Mouse (Mus musculus): ENCODE data around the gene Ednra. TPM values are rescaled to one million over a fixed set of nuclear protein-coding genes. Genes with fewer than 3 reads are reported as not detected.
A peak's percentile ranks its signal among the peaks of the same experiment; 100 is the strongest.

The Ednra gene
- polyA plus RNA-seq (2016; fragmentation: Nextera tagmentation; extraction: Ambion mirVana): 49.3 and 68.9 TPM in 2 replicates

DNA sequence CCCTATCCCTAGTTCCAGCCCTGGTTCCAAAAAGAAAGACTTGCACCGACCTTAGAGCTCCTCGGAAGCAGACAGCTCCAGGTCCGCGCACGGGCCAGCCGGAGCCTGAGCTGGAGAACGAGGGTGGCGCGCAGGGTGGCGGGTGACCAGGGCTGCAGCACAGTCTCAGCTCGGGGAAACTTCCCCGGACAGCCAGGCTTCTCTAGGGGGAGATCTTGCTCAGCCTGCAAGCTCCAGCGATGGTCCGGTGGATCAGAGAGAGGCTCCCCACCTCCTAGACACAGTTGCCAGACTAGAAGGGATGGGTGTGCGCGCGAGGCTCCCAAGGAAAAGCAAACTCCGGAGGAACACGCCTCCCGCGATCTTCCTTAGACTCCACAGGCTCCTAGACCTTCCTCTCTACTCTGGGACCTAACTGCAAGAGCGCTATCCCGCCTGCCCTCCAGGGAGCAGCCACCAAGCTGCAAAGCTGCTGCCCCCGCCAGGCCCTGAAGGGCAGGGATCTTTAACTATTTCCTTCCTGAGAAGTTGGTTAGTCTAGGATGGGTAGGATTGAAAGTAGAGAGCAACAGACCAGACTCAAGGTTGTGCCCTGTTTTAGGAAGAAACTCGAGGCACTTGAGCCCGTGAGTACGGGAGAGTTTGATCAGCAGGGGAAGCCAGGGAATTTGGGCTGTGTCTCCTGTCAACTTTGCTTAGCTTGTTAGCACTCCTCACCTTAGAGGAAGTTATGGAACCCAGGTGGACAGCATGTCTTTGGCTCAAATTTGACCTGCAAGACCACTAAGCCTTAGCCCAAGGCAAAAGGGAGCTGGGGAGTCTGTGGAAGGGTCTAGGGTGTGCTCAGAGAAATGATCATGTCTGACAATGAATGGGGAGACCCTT lies at the start of gene Ednra:
Ednra (minus strand) TSS at position 419 of the 885 bp plus-strand sequence.
- H3K27me3 ChIP-seq (ENCODE audit: low read depth, poor library complexity, severe bottlenecking): no peaks in the 10 kb centered on the region

DNA sequence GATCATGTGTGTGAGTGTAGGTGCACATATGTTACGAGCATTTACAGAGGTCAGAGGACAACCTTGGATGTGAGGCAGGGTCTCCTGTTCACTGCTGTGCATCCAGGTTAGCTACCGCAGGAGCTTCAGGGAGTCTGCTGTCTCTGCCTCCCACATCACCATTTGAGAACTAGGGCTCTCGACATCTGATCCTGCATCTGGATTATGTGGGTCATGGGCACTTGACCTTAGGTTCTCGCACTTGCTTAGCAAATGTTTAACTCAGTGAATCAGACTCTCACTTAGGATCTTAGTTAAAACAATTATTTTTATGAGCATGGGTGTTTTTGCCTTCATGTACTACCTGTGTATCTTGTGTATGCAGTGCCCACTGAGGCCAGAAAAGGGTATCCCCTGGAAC lies 49.6 kb upstream of the Ednra start:
- Histone ChIP-seq H3K27me3 (ENCODE audit: low read depth, poor library complexity, severe bottlenecking) (no peaks in the 10 kb centered on the region), H3K4me1 (peaks cover 21% of the 10 kb centered on the region), H3K36me3 (no peaks in the 10 kb centered on the region), H3K27ac (no peak overlapping the region), H3K4me3 (no peak overlapping the region), H3K9me3 (replicated peaks) (no peaks in the 10 kb centered on the region)
- 39% methylated on average over 4 of the region's 4 CpGs for WGBS
- peak; percentile 27 for DNase-seq (ENCODE audit: low spot score)

More for the DNA sequence above, at the start of gene Ednra:
- H3K9me3 ChIP-seq (replicated peaks): no peaks in the 10 kb centered on the region
- peak within 1 kb of the TSS; percentile 83 for H3K4me3 ChIP-seq
- H3K27ac ChIP-seq: peak within 1 kb of the TSS; percentile 98
- H3K4me1 ChIP-seq: peaks cover 67% of the 10 kb centered on the region
- H3K36me3 ChIP-seq: peaks cover 21% of the 10 kb centered on the region
- WGBS: under 1% methylated on average over 27 of the region's 27 CpGs
- peak; percentile 81 for DNase-seq (ENCODE audit: low spot score)

DNA sequence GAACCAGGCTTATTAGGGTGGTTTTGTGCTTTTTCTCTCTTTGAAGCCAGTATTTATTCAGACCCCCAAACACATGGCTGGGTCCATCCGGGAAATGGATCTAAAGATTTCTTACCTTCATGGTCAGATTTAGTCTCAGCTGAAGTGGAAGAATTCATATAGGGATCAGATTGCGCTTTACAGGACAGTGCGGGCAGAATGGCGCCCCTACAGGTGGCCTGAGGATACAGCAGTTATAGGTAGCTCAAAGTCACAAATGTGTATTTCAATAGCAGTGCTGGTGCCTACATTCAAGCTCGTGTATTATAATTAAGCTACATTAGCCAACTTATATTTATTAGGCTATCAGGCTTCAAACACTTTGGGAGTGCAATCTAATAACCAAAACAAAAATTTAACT lies 49.0 kb upstream of the Ednra start:
- Histone ChIP-seq H3K4me1 (peaks cover 21% of the 10 kb centered on the region), H3K27me3 (ENCODE audit: low read depth, poor library complexity, severe bottlenecking) (no peaks in the 10 kb centered on the region), H3K27ac (no peak overlapping the region), H3K9me3 (replicated peaks) (no peaks in the 10 kb centered on the region), H3K4me3 (no peak overlapping the region), H3K36me3 (no peaks in the 10 kb centered on the region)
- peak; percentile 31 for DNase-seq (ENCODE audit: low spot score)
- WGBS: 66% methylated on average over 5 of the region's 5 CpGs

DNA sequence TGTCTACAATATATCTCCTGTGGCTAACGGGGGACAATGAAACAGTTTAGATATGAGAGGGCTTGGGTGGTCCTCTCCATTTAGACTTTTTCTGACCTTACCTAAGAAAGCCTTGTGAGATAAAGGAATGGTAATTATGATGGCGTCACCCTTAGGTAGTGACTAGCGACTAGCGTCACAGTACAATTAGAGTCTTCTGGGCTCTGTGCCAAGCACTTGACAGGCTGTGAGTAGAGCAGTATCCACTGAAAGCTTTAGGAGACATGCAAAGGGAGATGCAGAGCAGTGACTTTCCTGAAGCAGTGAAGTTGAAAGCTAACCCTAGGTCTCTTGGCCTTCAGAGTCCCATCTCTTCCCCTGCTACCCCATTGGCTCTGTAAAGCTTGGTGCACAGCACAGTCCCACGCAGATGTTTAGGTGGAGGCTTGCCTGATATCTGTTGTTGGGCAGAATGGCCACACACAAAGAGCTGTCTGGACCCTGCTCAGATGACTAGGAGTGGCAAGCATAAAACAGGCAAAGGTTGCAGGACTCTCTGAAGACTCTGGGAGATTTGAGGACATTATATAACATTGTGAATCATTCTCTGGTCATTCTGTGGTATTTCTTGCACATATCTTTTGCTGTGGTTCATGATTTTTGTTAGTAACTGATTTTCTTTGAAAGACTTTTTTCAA lies 48.1 kb upstream of the Ednra start:
- peak; percentile 26 for DNase-seq (ENCODE audit: low spot score)
- H3K9me3 ChIP-seq (replicated peaks): no peaks in the 10 kb centered on the region
- H3K36me3 ChIP-seq: no peaks in the 10 kb centered on the region
- H3K27me3 ChIP-seq (ENCODE audit: low read depth, poor library complexity, severe bottlenecking): no peaks in the 10 kb centered on the region
- H3K27ac ChIP-seq: no peak overlapping the region; the same call in 1 of the 2 replicates
- no peak overlapping the region for H3K4me3 ChIP-seq
- 79% methylated on average over 5 of the region's 5 CpGs for WGBS
- H3K4me1 ChIP-seq: peaks cover 21% of the 10 kb centered on the region

DNA sequence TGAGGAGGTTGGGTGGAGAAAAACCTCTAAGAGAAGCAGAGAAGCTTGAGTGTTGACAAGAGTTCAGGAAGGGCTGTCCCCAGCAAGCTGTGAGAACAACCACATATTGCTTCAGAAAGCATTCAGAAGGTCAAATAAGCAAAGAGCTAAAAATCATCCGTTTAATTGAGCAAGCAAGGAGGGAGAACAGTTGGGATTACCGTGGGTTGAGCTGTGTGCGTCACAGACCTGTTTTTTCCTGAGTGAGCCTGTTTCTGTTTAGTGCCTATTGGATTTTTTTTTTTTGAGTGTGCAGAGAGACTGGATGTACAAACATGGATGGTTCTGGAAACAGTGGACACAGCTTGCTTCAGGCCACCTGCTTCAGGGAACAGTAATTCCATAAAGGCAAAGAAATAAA lies 46.7 kb upstream of the Ednra start:
- H3K36me3 ChIP-seq: no peaks in the 10 kb centered on the region
- H3K4me3 ChIP-seq: no peak overlapping the region
- peak; percentile 10 for DNase-seq (ENCODE audit: low spot score)
- H3K27ac ChIP-seq: no peak overlapping the region
- peaks cover 21% of the 10 kb centered on the region for H3K4me1 ChIP-seq
- H3K27me3 ChIP-seq (ENCODE audit: low read depth, poor library complexity, severe bottlenecking): no peaks in the 10 kb centered on the region
- whole genome bisulfite sequencing: 89% methylated on average over 3 of the region's 3 CpGs
- H3K9me3 ChIP-seq (replicated peaks): no peaks in the 10 kb centered on the region

DNA sequence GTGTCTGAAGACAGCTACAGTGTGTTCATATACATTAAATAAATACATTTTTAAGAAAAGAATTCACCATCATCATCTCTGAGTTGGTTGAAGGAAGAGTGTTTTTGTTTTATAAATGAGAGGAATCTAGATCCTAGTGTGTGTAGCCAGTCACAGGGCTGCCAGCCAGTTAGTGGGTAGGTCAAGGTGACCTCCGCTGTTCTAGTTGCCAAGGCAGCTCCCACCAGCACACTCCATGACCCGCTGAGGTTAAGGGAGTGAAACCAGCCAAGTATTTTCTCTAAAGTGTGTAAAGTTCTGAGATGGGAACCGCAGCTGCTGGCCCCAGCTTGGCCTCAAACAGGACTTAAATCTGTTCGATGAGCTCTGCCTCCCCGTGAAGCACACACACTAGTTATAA lies 44.7 kb upstream of the Ednra start:
- Histone ChIP-seq H3K9me3 (replicated peaks) (no peaks in the 10 kb centered on the region), H3K4me3 (no peak overlapping the region), H3K27me3 (ENCODE audit: low read depth, poor library complexity, severe bottlenecking) (no peaks in the 10 kb centered on the region), H3K36me3 (no peaks in the 10 kb centered on the region), H3K27ac (no peak overlapping the region), H3K4me1 (peaks cover 11% of the 10 kb centered on the region)
- no peak for DNase-seq (ENCODE audit: low spot score)
- 95% methylated on average over 5 of the region's 5 CpGs for WGBS

DNA sequence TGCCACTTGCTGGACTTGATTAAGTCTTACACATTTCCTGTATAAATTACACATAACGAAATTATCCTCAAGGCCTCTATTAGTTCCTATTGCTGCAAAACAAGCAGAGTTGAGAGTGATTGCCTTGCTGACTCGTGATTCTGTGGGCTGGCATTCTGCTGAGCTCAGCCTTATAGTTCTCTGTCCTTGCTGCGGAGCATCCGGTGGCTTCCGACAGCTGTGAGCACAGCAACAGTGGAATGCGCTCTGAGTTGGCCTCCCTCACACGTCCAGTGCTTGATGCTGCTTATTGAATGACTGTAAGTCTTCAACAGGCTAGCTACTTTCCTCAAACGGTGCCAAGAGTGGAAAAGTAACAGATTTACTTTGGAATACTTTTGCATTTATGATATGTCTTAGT lies 40.0 kb upstream of the Ednra start:
- Histone ChIP-seq H3K4me1 (peaks cover 3% of the 10 kb centered on the region; the same call in 1 of the 2 replicates), H3K4me3 (no peak overlapping the region), H3K9me3 (replicated peaks) (no peaks in the 10 kb centered on the region), H3K27me3 (ENCODE audit: low read depth, poor library complexity, severe bottlenecking) (no peaks in the 10 kb centered on the region), H3K27ac (no peak overlapping the region), H3K36me3 (no peaks in the 10 kb centered on the region)
- 82% methylated on average over 8 of the region's 8 CpGs for WGBS
- no peak for DNase-seq (ENCODE audit: low spot score)

DNA sequence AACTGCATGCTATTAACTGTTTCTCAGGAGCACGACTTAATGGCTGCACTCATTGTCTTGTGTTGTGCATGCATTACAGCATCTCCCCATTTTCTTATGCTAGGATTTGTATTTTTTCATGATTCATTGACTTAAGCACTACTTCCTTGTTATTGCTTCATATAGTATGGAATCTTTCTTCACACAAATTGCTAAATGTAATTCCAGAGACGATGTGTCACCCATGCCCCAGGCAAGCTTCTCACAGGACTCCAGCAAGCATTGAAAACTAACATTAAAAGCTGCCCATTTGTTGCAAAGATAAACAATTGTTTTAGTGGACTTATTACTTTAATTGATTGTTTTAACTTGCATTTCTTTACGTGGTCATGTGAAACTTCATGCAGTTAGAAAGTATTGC lies 38.7 kb upstream of the Ednra start:
- H3K36me3 ChIP-seq: no peaks in the 10 kb centered on the region
- H3K27ac ChIP-seq: no peak overlapping the region
- H3K27me3 ChIP-seq (ENCODE audit: low read depth, poor library complexity, severe bottlenecking): no peaks in the 10 kb centered on the region
- WGBS: 83% methylated on average over 3 of the region's 3 CpGs
- no peak for DNase-seq (ENCODE audit: low spot score)
- H3K9me3 ChIP-seq (replicated peaks): no peaks in the 10 kb centered on the region
- H3K4me1 ChIP-seq: peaks cover 3% of the 10 kb centered on the region; the same call in 1 of the 2 replicates
- no peak overlapping the region for H3K4me3 ChIP-seq

DNA sequence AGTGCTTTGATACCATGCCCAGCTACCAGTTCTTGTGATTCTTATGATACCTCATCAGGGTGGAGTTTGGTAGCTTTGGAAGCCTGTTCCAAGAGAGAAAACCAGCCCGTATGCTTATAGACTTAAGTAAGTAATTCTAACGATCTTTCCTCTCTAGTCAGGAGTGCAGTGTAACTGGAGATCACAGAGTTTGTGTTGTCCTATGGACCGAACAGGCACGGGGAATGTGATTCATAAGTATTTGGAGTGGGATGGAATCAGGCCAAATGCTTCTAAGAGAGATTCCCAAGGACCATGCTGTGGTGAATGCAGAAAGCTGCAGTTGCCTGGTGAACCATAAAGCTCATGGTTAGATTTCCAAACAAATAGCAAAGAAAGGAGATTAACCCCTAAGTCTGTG lies 31.2 kb upstream of the Ednra start:
- WGBS: 81% methylated on average over 4 of the region's 4 CpGs
- H3K9me3 ChIP-seq (replicated peaks): no peaks in the 10 kb centered on the region
- no peaks in the 10 kb centered on the region for H3K36me3 ChIP-seq
- no peak for DNase-seq (ENCODE audit: low spot score)
- H3K27me3 ChIP-seq (ENCODE audit: low read depth, poor library complexity, severe bottlenecking): no peaks in the 10 kb centered on the region
- no peak overlapping the region for H3K4me3 ChIP-seq
- 0 out of 2 replicates have a peak, but pooled peaks cover 5% of the 10 kb centered on the region for H3K4me1 ChIP-seq
- no peak overlapping the region for H3K27ac ChIP-seq

DNA sequence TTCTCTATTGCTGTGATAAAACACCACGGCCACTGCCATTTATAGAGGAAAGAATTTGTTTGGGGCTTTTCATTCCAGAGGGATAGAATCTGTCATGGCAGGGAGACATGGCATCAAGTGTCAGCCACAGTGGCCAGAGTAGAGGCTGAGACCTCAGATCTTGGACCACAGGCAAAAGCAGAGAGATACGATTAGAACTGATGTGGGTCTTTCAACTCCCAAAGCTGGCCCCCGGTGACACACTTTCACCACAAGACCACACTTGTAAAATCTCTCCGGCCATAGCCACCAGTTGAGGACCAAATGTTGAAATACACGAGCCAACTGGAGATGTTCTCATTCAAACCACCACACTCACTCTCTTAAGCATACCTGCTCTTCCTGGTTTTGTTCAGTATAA lies 29.5 kb upstream of the Ednra start:
- Histone ChIP-seq H3K4me1 (0 out of 2 replicates have a peak, but pooled peaks cover 5% of the 10 kb centered on the region), H3K27ac (no peak overlapping the region), H3K9me3 (replicated peaks) (no peaks in the 10 kb centered on the region), H3K27me3 (ENCODE audit: low read depth, poor library complexity, severe bottlenecking) (no peaks in the 10 kb centered on the region), H3K36me3 (no peaks in the 10 kb centered on the region), H3K4me3 (no peak overlapping the region)
- WGBS: 93% methylated on average over 5 of the region's 5 CpGs
- no peak for DNase-seq (ENCODE audit: low spot score)

DNA sequence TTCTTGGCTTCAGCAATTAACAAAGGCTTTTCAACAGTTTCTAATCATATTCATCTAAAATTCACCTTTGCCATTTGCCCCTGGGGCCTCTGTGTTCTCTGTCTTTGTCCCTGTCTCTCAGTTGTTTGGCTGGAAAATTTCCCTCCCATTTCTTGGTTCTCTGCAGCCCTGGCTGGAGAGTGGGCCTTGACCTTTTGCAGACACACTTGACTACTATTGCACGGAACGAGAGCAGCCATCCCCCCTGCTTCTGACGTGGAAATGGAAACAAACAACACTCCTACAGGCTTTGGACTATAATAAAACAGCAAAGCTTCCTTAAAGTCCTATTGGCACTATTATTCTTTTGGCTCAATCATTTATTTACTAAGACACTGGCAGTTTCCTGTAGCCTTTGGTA lies 27.8 kb upstream of the Ednra start:
- Histone ChIP-seq H3K4me3 (no peak overlapping the region), H3K36me3 (no peaks in the 10 kb centered on the region), H3K27ac (no peak overlapping the region), H3K9me3 (replicated peaks) (no peaks in the 10 kb centered on the region), H3K27me3 (ENCODE audit: low read depth, poor library complexity, severe bottlenecking) (no peaks in the 10 kb centered on the region), H3K4me1 (peaks cover 9% of the 10 kb centered on the region)
- WGBS: 69% methylated on average over 3 of the region's 3 CpGs
- DNase-seq (ENCODE audit: low spot score): no peak

DNA sequence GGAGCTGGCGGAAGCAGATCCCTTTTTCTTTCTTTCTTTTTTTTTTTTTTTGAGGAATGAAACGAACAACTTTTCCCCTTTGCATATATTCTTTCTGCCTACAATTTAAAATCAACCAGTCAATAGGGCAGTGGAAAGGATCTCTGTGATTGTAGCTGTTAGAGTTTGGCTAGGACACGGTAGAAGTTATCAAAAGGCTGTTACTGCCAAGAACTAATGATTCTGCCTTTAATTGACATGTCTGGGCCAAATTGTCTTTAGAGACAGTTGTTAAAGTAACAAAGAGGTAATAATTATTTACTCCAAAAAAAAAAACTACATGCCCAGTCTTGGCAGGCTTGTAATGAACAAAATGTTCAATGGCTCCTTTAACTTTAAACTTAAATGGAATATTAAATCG lies 26.1 kb upstream of the Ednra start:
- no peaks in the 10 kb centered on the region for H3K9me3 ChIP-seq (replicated peaks)
- peaks cover 6% of the 10 kb centered on the region for H3K4me1 ChIP-seq
- H3K27ac ChIP-seq: no peak overlapping the region
- 60% methylated on average over 4 of the region's 4 CpGs for WGBS
- H3K27me3 ChIP-seq (ENCODE audit: low read depth, poor library complexity, severe bottlenecking): no peaks in the 10 kb centered on the region
- H3K36me3 ChIP-seq: no peaks in the 10 kb centered on the region
- H3K4me3 ChIP-seq: no peak overlapping the region
- no peak for DNase-seq (ENCODE audit: low spot score)

DNA sequence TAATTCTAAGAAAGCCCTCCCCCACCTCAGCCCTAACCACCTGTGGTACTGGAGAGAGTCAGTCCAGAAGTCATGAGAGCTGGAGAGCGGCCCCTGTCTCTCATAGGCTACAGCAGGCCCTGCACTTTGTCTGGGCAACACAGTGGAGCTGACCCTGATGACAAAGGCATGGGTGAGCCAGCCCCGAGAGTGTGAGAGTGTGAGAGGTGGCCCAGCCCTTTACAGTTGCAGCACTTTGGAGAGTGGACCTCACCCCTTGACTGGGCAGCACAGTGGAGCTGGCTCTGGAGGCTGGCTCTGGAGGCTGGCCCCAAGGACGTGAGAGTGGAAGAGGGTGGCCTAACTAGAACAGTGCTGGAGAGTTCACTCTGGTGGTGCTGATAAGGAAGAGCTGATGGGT lies 20.2 kb upstream of the Ednra start:
- Histone ChIP-seq H3K9me3 (replicated peaks) (no peaks in the 10 kb centered on the region), H3K4me1 (peaks cover 9% of the 10 kb centered on the region), H3K36me3 (no peaks in the 10 kb centered on the region), H3K27ac (no peak overlapping the region), H3K4me3 (no peak overlapping the region), H3K27me3 (ENCODE audit: low read depth, poor library complexity, severe bottlenecking) (no peaks in the 10 kb centered on the region)
- DNase-seq (ENCODE audit: low spot score): no peak
- 88% methylated on average over 3 of the region's 3 CpGs for WGBS
